Mouse (Mus musculus): ENCODE data around the gene Majin. TPM values are rescaled to one million over a fixed set of nuclear protein-coding genes. Genes with fewer than 3 reads are reported as not detected.

Majin gene
- polyA plus RNA-seq (2011; ENCODE audit: insufficient read depth, insufficient read length, low read depth, missing spikeins): not detected in 2 replicates

GRCm38 (mm10) chr19:6184131-6184530, at the start of gene Majin:
Majin (plus strand) TSS chr19:6184388.
- no peaks in the 10 kb centered on the region for H3K4me1 ChIP-seq (ENCODE audit: control insufficient read depth, insufficient read depth, low read length)

GRCm38 (mm10) chr19:6136397-6136796, 47.8 kb upstream of the Majin start:
- H3K36me3 ChIP-seq (ENCODE audit: control insufficient read depth, insufficient read depth, low read length, poor library complexity, severe bottlenecking): 0 out of 2 replicates have a peak, but pooled peaks cover 2% of the 10 kb centered on the region
- H3K9ac ChIP-seq (ENCODE audit: low read depth, poor library complexity, severe bottlenecking): no peak overlapping the region

More at GRCm38 (mm10) chr19:6184131-6184530, at the start of gene Majin:
- Histone ChIP-seq H3K9me3 (replicated peaks; ENCODE audit: control insufficient read depth, insufficient read depth, low read length, poor library complexity, severe bottlenecking) (0 out of 2 replicates have a peak, but pooled peaks cover 2% of the 10 kb centered on the region), H3K9ac (ENCODE audit: low read depth, poor library complexity, severe bottlenecking) (no peak within 1 kb of the TSS), H3K27ac (ENCODE audit: insufficient read depth, low read length) (no peak within 1 kb of the TSS), H3K36me3 (ENCODE audit: control insufficient read depth, insufficient read depth, low read length, poor library complexity, severe bottlenecking) (no peaks in the 10 kb centered on the region), H3K4me3 (ENCODE audit: low read depth, low read length) (no peak within 1 kb of the TSS), H3K27me3 (ENCODE audit: control insufficient read depth, insufficient read depth, low read length, poor library complexity, severe bottlenecking) (no peaks in the 10 kb centered on the region)
- TF ChIP-seq POLR2A (IDR thresholded peaks at IDR 0.05; ENCODE audit: insufficient read depth, low read length) (no peak), CTCF (IDR thresholded peaks at IDR 0.05; ENCODE audit: low read depth, low read length) (no peak), EP300 (IDR thresholded peaks at IDR 0.05; ENCODE audit: insufficient read depth, low read depth, low read length) (no peak)

GRCm38 (mm10) chr19:6139701-6140100, 44.5 kb upstream of the Majin start:
- H3K9me3 ChIP-seq (replicated peaks; ENCODE audit: control insufficient read depth, insufficient read depth, low read length, poor library complexity, severe bottlenecking): no peaks in the 10 kb centered on the region
- H3K4me1 ChIP-seq (ENCODE audit: control insufficient read depth, insufficient read depth, low read length): no peaks in the 10 kb centered on the region
- 0 out of 2 replicates have a peak overlapping the region, but pooled peaks have one; percentile 87 for H3K9ac ChIP-seq (ENCODE audit: low read depth, poor library complexity, severe bottlenecking)
- H3K27ac ChIP-seq (ENCODE audit: insufficient read depth, low read length): no peak overlapping the region
- H3K27me3 ChIP-seq (ENCODE audit: control insufficient read depth, insufficient read depth, low read length, poor library complexity, severe bottlenecking): no peaks in the 10 kb centered on the region
- no peaks in the 10 kb centered on the region for H3K36me3 ChIP-seq (ENCODE audit: control insufficient read depth, insufficient read depth, low read length, poor library complexity, severe bottlenecking)
- TF ChIP-seq POLR2A (IDR thresholded peaks at IDR 0.05; ENCODE audit: insufficient read depth, low read length) (no peak), EP300 (IDR thresholded peaks at IDR 0.05; ENCODE audit: insufficient read depth, low read depth, low read length) (no peak), CTCF (IDR thresholded peaks at IDR 0.05; ENCODE audit: low read depth, low read length) (no peak)
- peak overlapping the region; percentile 19; the same call in 1 of the 2 replicates for H3K4me3 ChIP-seq (ENCODE audit: low read depth, low read length)

More at GRCm38 (mm10) chr19:6136397-6136796, 47.8 kb upstream of the Majin start:
- Histone ChIP-seq H3K4me1 (ENCODE audit: control insufficient read depth, insufficient read depth, low read length) (no peaks in the 10 kb centered on the region), H3K27me3 (ENCODE audit: control insufficient read depth, insufficient read depth, low read length, poor library complexity, severe bottlenecking) (no peaks in the 10 kb centered on the region), H3K4me3 (ENCODE audit: low read depth, low read length) (no peak overlapping the region), H3K9me3 (replicated peaks; ENCODE audit: control insufficient read depth, insufficient read depth, low read length, poor library complexity, severe bottlenecking) (no peaks in the 10 kb centered on the region), H3K27ac (ENCODE audit: insufficient read depth, low read length) (no peak overlapping the region)
- TF ChIP-seq POLR2A (IDR thresholded peaks at IDR 0.05; ENCODE audit: insufficient read depth, low read length): no peak
- TF ChIP-seq CTCF (IDR thresholded peaks at IDR 0.05; ENCODE audit: low read depth, low read length): no peak
- no peak for TF ChIP-seq EP300 (IDR thresholded peaks at IDR 0.05; ENCODE audit: insufficient read depth, low read depth, low read length)

GRCm38 (mm10) chr19:6140374-6140677, 43.9 kb upstream of the Majin start:
- no peaks in the 10 kb centered on the region for H3K27me3 ChIP-seq (ENCODE audit: control insufficient read depth, insufficient read depth, low read length, poor library complexity, severe bottlenecking)

GRCm38 (mm10) chr19:6140678-6141393, 43.4 kb upstream of the Majin start, which contains the start of gene Batf2:
Batf2 (plus strand) TSS chr19:6140983.
- Histone ChIP-seq H3K27me3 (ENCODE audit: control insufficient read depth, insufficient read depth, low read length, poor library complexity, severe bottlenecking) (no peaks in the 10 kb centered on the region), H3K4me3 (ENCODE audit: low read depth, low read length) (peak within 1 kb of the TSS; percentile 96), H3K9me3 (replicated peaks; ENCODE audit: control insufficient read depth, insufficient read depth, low read length, poor library complexity, severe bottlenecking) (no peaks in the 10 kb centered on the region), H3K27ac (ENCODE audit: insufficient read depth, low read length) (peak within 1 kb of the TSS; percentile 94), H3K4me1 (ENCODE audit: control insufficient read depth, insufficient read depth, low read length) (no peaks in the 10 kb centered on the region), H3K9ac (ENCODE audit: low read depth, poor library complexity, severe bottlenecking) (peak within 1 kb of the TSS; percentile 87), H3K36me3 (ENCODE audit: control insufficient read depth, insufficient read depth, low read length, poor library complexity, severe bottlenecking) (no peaks in the 10 kb centered on the region)
- peak; percentile 47; the same call in 1 of the 2 replicates for TF ChIP-seq EP300 (IDR thresholded peaks at IDR 0.05; ENCODE audit: insufficient read depth, low read depth, low read length)
- TF ChIP-seq CTCF (IDR thresholded peaks at IDR 0.05; ENCODE audit: low read depth, low read length): peak; percentile 69
- TF ChIP-seq POLR2A (IDR thresholded peaks at IDR 0.05; ENCODE audit: insufficient read depth, low read length): no peak

More at GRCm38 (mm10) chr19:6140374-6140677, 43.9 kb upstream of the Majin start:
- Histone ChIP-seq H3K4me1 (ENCODE audit: control insufficient read depth, insufficient read depth, low read length) (no peaks in the 10 kb centered on the region), H3K9ac (ENCODE audit: low read depth, poor library complexity, severe bottlenecking) (peak overlapping the region; percentile 87), H3K27ac (ENCODE audit: insufficient read depth, low read length) (peak overlapping the region; percentile 46), H3K9me3 (replicated peaks; ENCODE audit: control insufficient read depth, insufficient read depth, low read length, poor library complexity, severe bottlenecking) (no peaks in the 10 kb centered on the region), H3K4me3 (ENCODE audit: low read depth, low read length) (peak overlapping the region; percentile 96), H3K36me3 (ENCODE audit: control insufficient read depth, insufficient read depth, low read length, poor library complexity, severe bottlenecking) (no peaks in the 10 kb centered on the region)
- TF ChIP-seq EP300 (IDR thresholded peaks at IDR 0.05; ENCODE audit: insufficient read depth, low read depth, low read length): no peak
- TF ChIP-seq CTCF (IDR thresholded peaks at IDR 0.05; ENCODE audit: low read depth, low read length): no peak
- no peak for TF ChIP-seq POLR2A (IDR thresholded peaks at IDR 0.05; ENCODE audit: insufficient read depth, low read length)

GRCm38 (mm10) chr19:6141394-6141749, 42.8 kb upstream of the Majin start, which contains the start of gene Arl2:
Arl2 (minus strand) TSS chr19:6141548.
- no peaks in the 10 kb centered on the region for H3K27me3 ChIP-seq (ENCODE audit: control insufficient read depth, insufficient read depth, low read length, poor library complexity, severe bottlenecking)
- peak within 1 kb of the TSS; percentile 96 for H3K4me3 ChIP-seq (ENCODE audit: low read depth, low read length)
- H3K9ac ChIP-seq (ENCODE audit: low read depth, poor library complexity, severe bottlenecking): peak within 1 kb of the TSS; percentile 87
- peak within 1 kb of the TSS; percentile 94 for H3K27ac ChIP-seq (ENCODE audit: insufficient read depth, low read length)
- no peaks in the 10 kb centered on the region for H3K36me3 ChIP-seq (ENCODE audit: control insufficient read depth, insufficient read depth, low read length, poor library complexity, severe bottlenecking)
- no peaks in the 10 kb centered on the region for H3K4me1 ChIP-seq (ENCODE audit: control insufficient read depth, insufficient read depth, low read length)
- TF ChIP-seq POLR2A (IDR thresholded peaks at IDR 0.05; ENCODE audit: insufficient read depth, low read length) (no peak), CTCF (IDR thresholded peaks at IDR 0.05; ENCODE audit: low read depth, low read length) (peak; percentile 52), EP300 (IDR thresholded peaks at IDR 0.05; ENCODE audit: insufficient read depth, low read depth, low read length) (no peak)
- no peaks in the 10 kb centered on the region for H3K9me3 ChIP-seq (replicated peaks; ENCODE audit: control insufficient read depth, insufficient read depth, low read length, poor library complexity, severe bottlenecking)
